Mouse (Mus musculus): ENCODE measurements around the gene Erich6b. TPM values are rescaled to one million over a fixed set of nuclear protein-coding genes. Genes with fewer than 3 reads are reported as not detected.

Erich6b gene
- polyA plus RNA-seq, 1 experiment from 2014 or later, result not detected

- Histone ChIP-seq H3K4me3 (replicated peaks) (no peak overlapping the region), H3K9me3 (no peaks in the 10 kb centered on the region), H3K9ac (no peak overlapping the region), H3K4me1 (no peaks in the 10 kb centered on the region), H3K27ac (no peak overlapping the region), H3K4me2 (no peak overlapping the region), H3K36me3 (peaks cover 20% of the 10 kb centered on the region; the same call in 1 of the 2 replicates), H3K27me3 (replicated peaks) (no peaks in the 10 kb centered on the region)
- WGBS, result 91% methylated on average over 3 of the region's 3 CpGs
- ATAC-seq (ENCODE audit: insufficient read depth, low FRiP score, low read depth), result no peak
Observed at GRCm38 (mm10) chr14:75711731-75712130, 69.7 kb downstream of the Erich6b start.

- H3K4me2 ChIP-seq, result no peak overlapping the region
- peaks cover 25% of the 10 kb centered on the region for H3K36me3 ChIP-seq
- no peak for ATAC-seq (ENCODE audit: insufficient read depth, low FRiP score, low read depth)
- H3K4me3 ChIP-seq (replicated peaks), result no peak overlapping the region
- H3K27ac ChIP-seq, result no peak overlapping the region
- H3K9ac ChIP-seq, result no peak overlapping the region
- no peaks in the 10 kb centered on the region for H3K27me3 ChIP-seq (replicated peaks)
- H3K9me3 ChIP-seq, result no peaks in the 10 kb centered on the region
- H3K4me1 ChIP-seq, result no peaks in the 10 kb centered on the region
- 63% methylated on average over 5 of the region's 5 CpGs for WGBS
Observed at GRCm38 (mm10) chr14:75712687-75713086, 70.6 kb downstream of the Erich6b start.

GRCm38 (mm10) chr14:75713661-75714060 is 71.6 kb downstream of the Erich6b start:
- Histone ChIP-seq H3K9me3 (no peaks in the 10 kb centered on the region), H3K27ac (no peak overlapping the region), H3K27me3 (replicated peaks) (no peaks in the 10 kb centered on the region), H3K4me2 (no peak overlapping the region), H3K36me3 (peaks cover 30% of the 10 kb centered on the region), H3K9ac (no peak overlapping the region), H3K4me1 (no peaks in the 10 kb centered on the region), H3K4me3 (replicated peaks) (no peak overlapping the region)
- ATAC-seq (ENCODE audit: insufficient read depth, low FRiP score, low read depth), result no peak
- 77% methylated on average over 4 of the region's 4 CpGs for WGBS

- WGBS, result 82% methylated on average over 4 of the region's 4 CpGs
- ATAC-seq (ENCODE audit: insufficient read depth, low FRiP score, low read depth), result no peak
- Histone ChIP-seq H3K36me3 (peaks cover 28% of the 10 kb centered on the region), H3K9ac (no peak overlapping the region), H3K9me3 (no peaks in the 10 kb centered on the region), H3K4me3 (replicated peaks) (no peak overlapping the region), H3K4me1 (no peaks in the 10 kb centered on the region), H3K27ac (no peak overlapping the region; the same call in 1 of the 2 replicates), H3K27me3 (replicated peaks) (no peaks in the 10 kb centered on the region), H3K4me2 (no peak overlapping the region)
Observed at GRCm38 (mm10) chr14:75716410-75716809, 74.4 kb downstream of the Erich6b start.

Other genes with a start within 250 kb of the Erich6b start
- 0.08 and 0.17 TPM in 2 replicates for gene Siah3, start 186.3 kb upstream of the Erich6b start, polyA plus RNA-seq (2015; fragmentation: Nextera tagmentation; extraction: Ambion mirVana)
- gene Spert, start 49.1 kb upstream of the Erich6b start, polyA plus RNA-seq (2015; fragmentation: Nextera tagmentation; extraction: Ambion mirVana), result not detected in 2 replicates
- gene Cog3, start 112.3 kb downstream of the Erich6b start, polyA plus RNA-seq (2015; fragmentation: Nextera tagmentation; extraction: Ambion mirVana), result 19.9 TPM in 2 replicates
- 3.2 and 3.3 TPM in 2 replicates for gene Slc25a30, start 144.8 kb downstream of the Erich6b start, polyA plus RNA-seq (2015; fragmentation: Nextera tagmentation; extraction: Ambion mirVana)
- 999 and 1,085 TPM in 2 replicates for gene Tpt1, start 202.8 kb downstream of the Erich6b start, polyA plus RNA-seq (2015; fragmentation: Nextera tagmentation; extraction: Ambion mirVana)